Mouse (Mus musculus) right cerebral cortex, postnatal 36 days (tissue): ENCODE results near the gene Suclg2.

Experiments
- DNase-seq, 2 experiments: peaks; one replicate each; pipeline ENCODE4 v3.0.0; 2022; ENCODE audit warnings: low spot score in 2 of 2, mixed read lengths in 1 of 2

Suclg2 gene

DNA sequence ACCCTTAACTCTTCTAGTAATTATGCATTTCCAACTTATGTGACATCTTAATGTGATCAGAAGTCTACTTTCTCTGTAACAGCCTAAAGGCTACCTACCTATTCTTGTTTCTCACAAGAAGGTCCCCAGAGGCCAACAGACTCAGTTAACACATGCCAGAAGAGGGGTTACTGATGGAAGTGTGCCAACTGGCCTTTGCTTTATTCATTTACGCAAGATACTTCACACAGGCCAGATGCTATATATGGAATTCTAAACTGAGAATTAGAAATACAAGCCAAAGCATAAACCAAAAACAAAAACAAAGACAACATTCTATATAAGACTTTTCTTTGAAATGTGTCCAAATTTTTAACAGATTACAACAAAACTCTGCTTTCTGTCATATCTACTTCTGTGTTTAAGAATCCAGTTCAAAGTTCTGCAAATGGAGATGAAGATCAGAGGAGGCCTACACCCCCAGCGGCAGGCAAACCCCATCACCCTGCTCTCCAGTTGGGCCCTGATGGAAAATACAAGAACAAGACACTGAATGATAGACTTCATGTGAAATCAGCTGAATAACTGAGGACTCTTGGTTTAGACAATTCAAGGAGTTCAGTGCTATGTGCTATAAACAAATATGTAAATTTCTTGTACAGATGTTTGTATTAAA lies 155.1 kb downstream of the Suclg2 start:
- DNase-seq: no peak

DNA sequence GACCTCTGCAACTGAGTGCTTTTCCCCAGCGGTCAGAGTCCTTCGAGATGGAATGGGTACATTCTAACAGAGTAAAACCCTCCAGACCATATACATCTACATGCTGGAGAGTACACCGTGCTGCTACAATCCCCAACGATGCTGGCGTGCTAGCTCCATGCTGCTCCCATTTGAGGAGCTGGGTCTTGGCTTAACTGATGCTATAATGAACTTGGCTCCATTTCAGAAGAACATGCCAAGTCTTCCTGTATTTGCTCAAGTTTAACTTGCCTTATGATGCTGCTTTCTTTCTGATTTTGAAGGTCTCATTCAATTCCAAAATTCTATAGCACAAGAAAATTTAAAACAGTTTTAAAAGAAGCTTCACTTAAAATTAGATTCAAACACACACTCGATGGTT lies 162.3 kb downstream of the Suclg2 start:
- no peak for DNase-seq

DNA sequence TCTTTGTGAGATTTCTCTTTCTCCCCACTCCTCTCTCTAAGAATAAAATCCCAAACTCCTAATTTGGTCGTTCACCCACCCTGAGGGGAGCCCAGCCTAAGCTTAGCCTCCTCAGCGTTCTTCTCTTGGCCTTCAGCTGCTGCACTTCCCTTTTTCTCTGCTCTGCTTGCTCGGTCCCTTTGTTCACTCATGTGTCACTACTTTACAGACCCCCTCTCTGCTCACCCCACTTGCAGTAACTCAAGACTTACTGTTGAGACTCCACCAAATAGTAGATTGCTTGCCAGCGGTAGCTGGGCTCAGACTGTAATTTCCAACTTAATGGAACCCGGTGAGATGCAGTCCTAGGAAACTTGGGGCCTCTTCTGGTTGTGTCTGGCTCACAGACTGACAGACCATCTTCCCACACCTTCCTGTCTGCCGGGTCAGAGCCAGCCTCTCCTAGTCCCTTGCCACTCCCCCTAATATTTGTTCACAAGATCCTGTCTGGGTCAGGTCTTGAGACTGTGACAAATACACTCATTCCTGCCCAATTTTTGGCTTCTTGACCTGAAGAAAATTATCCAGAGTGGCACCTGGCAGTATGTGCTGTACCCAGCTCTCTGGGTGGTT lies 166.2 kb downstream of the Suclg2 start:
- DNase-seq: no peak

DNA sequence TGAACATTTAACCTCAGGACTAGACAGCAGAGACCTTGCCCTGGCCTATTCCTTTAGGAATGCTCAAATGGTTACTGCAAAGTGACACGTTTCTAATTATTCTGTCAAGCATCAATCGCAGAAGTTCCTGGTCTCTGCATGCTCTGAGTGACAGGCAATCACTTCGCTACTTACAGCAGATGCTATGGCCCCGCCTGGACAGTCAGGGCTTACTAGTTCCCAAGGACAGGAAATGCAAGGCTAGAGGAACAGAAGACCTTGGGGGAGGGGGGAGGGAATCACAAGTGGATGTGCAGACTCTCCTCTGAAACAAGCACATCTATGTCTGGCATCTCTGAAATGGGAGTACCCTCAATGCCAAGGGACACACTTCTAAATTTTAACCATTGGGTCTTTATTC lies 167.6 kb downstream of the Suclg2 start:
- no peak for DNase-seq

DNA sequence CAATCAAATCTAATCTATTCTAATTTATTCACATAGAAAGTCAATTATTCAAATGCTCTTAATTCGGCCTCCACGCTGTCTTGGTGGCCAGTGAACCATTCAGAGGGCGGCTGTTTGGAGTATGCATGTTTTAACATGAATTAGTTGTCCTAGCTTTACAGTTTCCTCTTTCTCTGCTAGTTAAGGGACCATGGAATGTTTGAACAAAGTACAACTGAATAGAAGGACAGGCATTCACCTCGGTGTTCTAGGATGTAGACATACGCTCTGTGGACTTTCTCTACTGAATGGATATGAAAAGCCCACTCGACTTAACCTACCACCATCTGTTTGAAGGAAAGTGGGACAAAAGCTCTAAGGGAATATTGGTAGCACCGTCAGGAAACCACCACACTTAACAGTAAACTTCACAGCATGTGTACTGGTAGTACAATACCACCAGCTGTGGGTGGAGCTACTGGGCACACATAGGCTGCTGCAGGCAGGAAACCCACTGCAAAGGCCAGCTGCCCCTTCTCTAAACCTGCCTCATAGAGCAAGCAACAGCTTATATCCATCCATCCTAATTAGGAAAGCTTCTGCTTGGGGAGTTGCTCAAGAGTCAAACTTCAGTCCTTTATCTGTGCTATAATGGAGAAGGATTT lies 172.3 kb downstream of the Suclg2 start:
- DNase-seq: no peak

DNA sequence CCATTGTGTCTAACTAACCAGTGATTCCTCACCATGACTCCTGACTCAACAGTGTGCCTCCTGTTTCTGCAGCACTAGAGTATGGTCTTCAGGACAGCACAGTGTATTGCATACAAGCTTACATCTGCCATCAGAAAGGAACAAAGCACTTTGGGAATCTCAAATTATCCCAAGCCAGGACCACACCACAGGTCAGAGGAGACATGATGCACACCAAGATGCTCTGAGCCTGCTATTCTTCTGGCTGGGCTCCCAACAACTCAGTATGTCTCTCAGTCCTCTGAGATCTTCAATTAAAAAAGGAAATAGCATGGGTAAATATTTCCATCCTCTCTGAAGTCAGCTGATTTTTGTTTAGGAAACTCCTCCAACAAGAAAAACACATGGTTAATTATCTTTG lies 172.9 kb downstream of the Suclg2 start:
- no peak for DNase-seq

DNA sequence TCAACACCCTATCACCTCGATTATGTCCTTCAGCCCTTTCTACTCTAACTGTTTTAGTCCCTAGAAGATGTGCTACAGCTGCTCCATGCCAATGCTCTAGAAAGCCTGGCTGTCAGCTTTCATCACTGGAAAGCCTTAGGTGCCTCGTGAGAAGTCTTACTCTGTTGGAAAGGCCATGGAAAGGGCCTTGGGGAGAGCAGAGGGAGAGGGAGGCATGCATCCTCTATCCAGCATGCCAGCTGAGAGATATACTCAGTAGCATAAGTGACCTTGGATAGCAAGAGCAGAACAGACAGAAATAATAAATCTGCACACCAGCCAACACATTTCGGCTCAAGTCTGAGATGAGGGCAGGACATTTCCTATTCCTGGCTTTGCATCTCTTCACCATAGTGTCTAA lies 173.3 kb downstream of the Suclg2 start:
- DNase-seq: no peak

DNA sequence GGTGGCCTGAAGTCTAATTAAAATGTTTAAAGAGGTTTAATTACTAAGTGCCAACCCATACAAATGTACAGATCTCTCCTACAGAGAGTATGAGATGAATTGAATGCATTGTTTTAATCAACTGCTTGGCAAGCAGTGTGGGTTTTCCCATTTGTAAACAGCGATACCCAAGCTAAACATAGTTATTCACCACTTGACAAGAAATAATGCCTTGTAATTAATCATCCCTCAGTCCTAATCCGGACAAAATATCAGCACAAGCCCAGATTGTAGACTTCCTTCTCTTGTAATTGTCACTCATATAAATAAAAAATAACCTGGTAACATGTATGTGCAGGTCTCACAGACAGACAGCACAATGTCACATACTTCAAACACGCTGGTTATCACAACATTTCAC lies 183.4 kb downstream of the Suclg2 start:
- no peak for DNase-seq

DNA sequence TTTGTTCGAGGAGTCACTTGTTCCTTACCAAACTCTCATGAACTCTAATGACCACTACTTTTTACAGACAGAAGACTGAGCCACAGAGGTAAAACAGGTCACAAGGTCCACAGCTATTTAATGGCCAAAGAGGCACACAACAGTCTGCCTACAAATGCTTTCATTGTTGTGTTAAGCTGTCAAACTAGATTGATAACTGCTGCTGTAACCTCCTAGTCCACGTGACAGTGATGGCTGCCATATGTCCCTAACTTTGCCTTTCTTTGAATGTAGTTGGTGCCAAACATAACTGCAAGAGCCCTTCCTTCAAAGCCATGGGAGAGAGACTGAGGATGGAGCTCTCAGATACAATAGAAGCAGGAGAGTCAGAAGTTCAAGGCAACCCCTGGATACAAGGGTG lies 198.8 kb downstream of the Suclg2 start:
- DNase-seq: no peak

DNA sequence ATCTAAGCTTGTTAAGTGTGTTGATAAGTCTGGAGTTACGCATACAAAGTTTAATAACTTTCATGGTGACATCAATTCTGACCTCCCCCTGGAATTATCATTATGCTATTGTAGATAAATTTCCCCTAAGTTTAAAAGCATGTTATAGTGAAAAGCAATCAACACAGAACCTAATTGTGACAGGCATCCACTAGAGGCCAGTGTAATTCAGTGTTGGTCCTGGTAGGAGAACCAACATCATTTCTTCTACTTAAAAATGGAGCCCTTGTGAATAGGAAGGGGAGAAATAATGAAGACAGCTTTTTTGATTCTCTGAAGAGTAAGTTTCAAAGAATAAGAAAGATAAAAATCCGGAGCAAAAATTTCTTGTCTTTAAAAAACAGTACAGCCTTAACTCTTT lies 200.2 kb downstream of the Suclg2 start:
- DNase-seq: no peak

DNA sequence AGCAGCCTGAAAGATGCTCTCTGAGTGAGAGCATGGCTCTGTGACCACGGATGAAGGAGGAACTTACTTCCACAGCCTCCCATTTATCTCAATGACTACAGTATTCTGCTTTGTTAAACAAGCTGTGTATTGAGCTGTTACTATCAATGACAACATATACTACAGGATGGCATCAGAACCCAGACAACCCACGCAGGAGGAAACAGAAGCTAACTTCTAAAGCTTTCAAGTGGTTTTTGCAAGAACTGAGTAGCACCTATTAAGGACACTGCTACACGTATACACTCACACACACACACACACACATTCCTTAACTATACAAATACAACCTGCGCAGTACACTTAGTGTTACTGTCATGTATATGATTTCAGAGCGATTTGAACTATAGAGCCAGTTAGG lies 202.9 kb downstream of the Suclg2 start:
- no peak for DNase-seq

DNA sequence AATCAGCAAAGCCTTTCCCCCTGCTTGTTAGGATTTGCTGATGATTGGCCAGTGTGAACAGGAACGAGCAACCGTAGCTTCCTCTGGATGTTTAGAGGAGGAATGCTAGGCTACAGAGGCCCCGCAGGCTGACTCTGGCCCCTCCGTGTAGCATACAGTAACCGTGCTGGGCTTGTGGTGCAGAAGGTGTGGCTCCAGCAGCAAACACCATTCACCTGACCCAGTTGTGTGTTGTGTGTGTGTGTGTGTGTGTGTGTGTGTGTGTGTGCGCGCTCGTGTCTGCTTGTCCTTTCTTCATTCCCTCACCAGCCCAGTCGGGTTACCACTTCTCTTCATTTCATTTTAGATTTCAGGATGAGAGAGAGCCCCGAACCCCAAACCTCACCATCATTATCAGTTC lies 203.9 kb downstream of the Suclg2 start:
- no peak for DNase-seq

DNA sequence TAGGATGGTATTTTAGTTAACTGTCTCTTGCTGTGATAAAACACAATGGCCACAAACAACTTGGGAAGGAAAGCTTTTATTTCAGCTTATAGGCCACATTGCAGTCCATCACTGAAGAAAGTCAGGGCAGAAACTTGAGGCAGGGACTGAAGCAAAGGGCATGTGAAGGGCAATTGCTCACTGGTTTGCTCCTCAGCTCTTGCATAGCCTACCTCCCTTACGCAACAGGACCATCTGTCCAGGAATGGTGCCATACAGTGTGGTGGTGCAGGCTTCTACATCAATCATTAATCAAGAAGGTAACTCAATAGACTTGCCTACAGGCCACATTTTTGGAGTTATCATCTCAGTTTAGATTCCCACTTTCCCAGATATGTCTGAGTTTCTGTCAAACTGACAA lies 206.9 kb downstream of the Suclg2 start:
- DNase-seq: no peak

DNA sequence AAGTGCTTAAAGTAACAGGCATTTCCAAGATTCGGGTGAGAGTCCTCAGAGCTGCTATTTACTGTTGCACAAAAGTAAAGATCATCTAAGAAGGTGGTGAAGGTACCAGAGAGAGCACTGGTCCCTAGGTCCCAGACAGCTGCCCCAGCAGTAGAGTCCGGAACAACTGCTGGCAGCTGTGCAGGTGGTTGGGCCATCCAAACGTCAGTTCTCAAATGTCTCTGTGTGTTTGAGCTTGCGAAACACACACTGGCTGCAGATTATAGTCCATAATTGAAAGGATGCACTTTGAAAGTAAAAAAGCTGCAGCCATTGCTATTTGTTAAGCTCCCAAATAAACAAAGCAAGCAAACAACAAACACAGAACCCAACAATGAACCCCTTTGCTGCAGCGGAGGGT lies 217.8 kb downstream of the Suclg2 start:
- no peak for DNase-seq

DNA sequence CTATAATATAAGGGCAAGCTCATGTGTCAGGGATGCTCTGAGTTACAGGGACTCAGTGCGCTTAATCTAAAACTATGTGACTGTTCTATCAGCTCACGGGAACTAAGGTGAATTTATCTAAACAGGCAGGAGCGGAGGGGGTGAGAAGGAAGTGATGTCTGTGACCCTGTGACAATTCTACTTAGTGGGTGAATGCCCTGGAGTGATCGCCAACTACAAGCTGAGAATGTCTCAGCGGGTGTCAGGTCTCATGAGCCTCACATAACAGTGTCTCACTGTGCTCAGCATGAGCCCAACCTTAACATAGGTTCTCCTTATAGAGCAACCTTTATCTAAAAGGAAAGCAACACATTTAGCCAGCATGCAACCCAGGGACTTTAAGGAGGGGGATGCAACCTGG lies 219.0 kb downstream of the Suclg2 start:
- DNase-seq: no peak

DNA sequence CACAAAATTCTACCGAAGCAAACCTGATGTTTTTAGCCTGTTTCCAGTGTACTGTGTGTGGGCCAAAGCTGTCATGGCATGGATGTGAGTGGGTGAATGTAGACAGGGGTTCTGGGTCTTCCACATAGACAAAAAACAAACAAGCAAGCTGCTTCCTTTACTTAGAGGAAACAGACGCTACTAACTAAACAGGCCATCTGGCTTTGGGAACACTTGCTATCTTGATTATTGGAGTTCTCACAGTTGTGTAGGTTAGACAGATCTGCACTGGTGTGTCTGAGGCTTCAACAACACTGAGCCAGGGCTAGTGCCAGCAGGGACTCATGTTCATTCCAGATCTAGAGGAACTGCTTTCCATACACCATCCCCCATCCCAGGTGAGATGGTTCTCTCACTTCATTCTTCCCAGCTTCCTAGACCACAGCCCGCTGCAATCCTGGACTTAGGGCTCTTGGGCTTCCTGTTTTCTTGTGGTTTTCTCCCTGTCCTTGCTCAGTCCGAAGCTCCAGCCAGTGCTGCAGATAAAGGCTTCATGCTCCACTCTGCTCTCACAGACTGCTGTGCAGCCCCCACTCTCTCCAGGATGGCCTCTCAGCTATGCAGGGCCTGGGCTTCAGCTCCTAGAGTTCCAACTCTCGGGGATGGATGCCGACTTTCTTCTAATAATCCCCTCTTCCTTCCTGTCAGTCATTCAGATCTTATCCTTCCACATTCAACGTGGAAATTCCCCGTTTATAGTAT lies 226.2 kb downstream of the Suclg2 start:
- DNase-seq: no peak

DNA sequence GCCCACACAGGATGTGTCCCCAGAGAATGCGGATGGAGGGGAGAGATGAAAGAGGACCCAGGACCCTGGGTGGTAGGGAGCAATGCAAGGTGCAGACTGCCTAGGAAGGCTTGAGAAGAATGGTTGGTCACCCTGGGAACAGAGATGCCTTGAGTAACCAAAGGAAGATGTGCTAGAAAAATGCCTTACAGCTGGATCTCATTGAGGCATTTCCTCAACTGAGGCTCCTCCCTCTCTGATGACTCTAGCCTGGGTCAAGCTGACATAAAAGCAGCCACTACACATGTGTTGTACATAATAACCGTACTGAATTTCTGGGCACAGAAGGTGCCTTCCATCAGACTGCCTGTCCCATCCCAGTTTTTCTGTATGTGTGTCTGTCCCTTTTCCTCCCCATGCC lies 227.6 kb downstream of the Suclg2 start:
- DNase-seq: no peak

DNA sequence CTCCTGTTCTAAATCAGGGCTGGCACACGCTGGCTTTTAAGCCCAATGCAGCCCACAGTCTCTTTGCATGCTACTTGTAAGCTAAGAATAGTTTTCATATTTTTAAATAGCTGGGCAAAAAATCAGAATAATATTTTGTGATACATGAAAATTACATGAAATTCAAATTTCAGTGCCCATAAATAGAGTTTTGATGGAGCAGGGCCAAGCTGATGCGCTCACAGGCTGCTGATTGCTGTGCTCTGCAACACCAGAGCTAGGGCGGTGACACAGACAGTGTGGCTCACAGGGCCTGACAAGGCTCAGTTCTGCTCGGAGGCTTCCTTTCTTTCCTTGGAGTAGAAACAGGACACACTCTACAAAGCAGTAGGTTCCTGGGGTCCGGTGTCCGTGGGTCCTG lies 232.8 kb downstream of the Suclg2 start:
- DNase-seq: no peak

DNA sequence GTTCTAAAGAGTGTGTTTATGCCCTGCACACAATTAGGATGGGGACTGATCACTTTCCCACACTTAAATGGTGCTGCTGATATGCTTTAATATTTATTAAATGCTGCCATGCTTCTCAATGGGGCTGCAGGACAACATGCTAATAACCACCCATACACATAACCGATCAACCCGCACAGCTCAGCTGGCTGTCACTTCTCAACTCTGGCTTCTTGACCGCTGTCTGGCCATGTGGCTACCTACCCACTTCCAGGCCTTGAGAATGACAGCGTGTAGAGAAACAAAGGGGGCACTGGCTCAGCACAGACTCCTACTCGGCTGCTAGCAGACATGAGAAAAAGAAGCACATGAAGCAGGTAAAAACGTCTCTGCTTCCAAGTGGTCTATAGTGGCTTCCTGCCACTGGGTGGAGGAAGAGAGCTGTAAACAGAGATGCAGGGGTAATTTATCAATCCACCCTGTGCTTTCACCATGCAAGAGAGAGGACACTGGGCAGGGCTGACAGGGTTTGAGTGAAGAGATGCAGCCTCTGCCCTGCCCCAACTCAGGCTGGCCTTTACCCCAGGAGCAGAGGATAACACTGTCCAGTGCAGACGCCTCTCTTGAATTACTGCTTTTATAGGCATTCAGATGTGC lies 234.3 kb downstream of the Suclg2 start:
- peak; percentile 26 to 34 for DNase-seq

DNA sequence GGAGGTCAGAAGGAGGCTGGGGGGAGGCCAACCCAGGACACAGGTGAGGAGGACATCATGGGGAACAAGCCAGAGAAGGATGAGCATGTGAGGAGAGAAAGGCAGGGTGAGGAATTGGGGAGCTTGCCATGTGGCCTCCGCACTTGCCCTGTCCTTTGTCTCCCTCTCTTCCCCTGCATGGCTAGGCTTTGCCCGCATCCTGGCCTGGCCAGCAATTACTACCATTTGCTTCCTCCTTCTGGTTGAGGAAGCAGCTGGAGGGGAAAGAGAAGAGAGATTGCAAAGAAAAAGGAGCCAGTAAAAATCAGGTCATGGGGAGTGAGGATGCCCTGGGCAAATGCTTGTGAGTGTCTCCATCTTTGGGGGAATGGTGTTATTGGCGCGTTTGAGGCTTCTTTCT lies 234.9 kb downstream of the Suclg2 start:
- no peak for DNase-seq

DNA sequence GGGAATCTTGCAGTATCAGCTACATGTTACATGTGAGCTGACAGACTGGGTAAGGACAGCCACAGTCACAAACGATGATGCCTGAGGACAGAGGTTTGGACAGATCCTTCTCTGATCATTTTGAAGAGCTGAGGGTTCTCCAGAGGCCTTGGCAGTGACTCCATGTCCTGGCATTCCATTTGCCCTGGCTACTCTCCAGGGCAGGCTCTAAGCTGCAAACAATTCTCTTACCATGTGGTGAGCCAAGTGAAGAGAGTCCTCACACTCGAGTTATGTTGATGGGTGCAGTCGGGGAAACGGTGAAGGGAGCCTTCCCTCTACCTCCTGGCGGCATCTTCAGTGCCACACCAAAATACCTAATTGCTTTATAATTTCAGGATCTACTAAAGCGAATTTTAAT lies 235.5 kb downstream of the Suclg2 start:
- no peak for DNase-seq

DNA sequence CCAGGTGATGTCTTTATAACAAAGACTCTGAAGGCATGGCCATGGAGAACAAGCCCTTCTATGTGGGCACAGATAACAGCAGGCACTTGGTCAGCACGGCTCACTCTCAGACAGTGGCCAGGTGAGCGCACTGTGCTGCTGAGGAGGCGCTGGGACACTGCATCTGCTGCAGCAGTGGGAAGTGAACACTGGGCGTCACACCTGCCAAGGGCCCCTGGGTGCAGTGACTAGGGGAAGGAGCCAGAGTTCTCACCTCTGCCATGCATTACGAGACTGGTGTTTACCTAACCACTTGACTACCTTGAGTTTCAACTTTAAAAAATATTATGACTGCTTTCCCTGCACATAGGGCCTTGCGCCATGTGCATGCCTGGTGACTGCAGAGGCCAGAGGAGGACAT lies 238.8 kb downstream of the Suclg2 start:
- DNase-seq: no peak
